In genomic region chr9:103758930-103759695, GRCm38 (mm10) we compare ENCODE assay signal across 7 mouse cellular contexts. TPM values are rescaled to one million over a fixed set of nuclear protein-coding genes. Genes with fewer than 3 reads are reported as not detected.
DNase-seq lines count a peak whose midpoint lies in the region; ATAC-seq lines count a peak whose summit lies in the region.

No protein-coding gene starts in this region.

- H3K9ac ChIP-seq in intestine, embryonic 14.5 days (ENCODE audit: low read length): no peak overlapping the region
- H3K9ac ChIP-seq in midbrain, embryonic 16.5 days (ENCODE audit: low read depth, low read length): peak overlapping the region; percentile 47

- H3K4me3 ChIP-seq in intestine, embryonic 14.5 days (ENCODE audit: low read depth, low read length): no peak overlapping the region
- peak overlapping the region; percentile 86 for H3K4me3 ChIP-seq in midbrain, embryonic 16.5 days (ENCODE audit: low read depth, low read length)

- peaks cover 19% of the 10 kb centered on the region for H3K27me3 ChIP-seq in intestine, embryonic 14.5 days (replicated peaks; ENCODE audit: control insufficient read depth, insufficient read depth, low read length)
- H3K27me3 ChIP-seq in midbrain, embryonic 16.5 days (ENCODE audit: control insufficient read depth, insufficient read depth, low read depth, low read length): no peaks in the 10 kb centered on the region

- H3K4me2 ChIP-seq in intestine, embryonic 14.5 days (ENCODE audit: low read length): 0 out of 2 replicates have a peak overlapping the region, but pooled peaks have one; percentile 1
- H3K4me2 ChIP-seq in midbrain, embryonic 16.5 days (ENCODE audit: low read length): peak overlapping the region; percentile 79

- peak; percentile 89 for DNase-seq in adrenal gland, postnatal 10 days
- peak; percentile 92 for DNase-seq in embryo, embryonic 10 days (ENCODE audit: low spot score)
- peak; percentile 10 for DNase-seq in gastrocnemius, postnatal 25 days
- DNase-seq in intestine, embryonic 14.5 days (ENCODE audit: low spot score): peak; percentile 86
- peak; percentile 78 to 86 for DNase-seq in left cerebral cortex, postnatal 36 days (ENCODE audit: low spot score in 2 of 2)
- peak; percentile 51 to 76 for DNase-seq in spleen, postnatal 4 days (ENCODE audit: low spot score in 2 of 2)

- no peaks in the 10 kb centered on the region for H3K9me3 ChIP-seq in intestine, embryonic 14.5 days (ENCODE audit: control insufficient read depth, low read length)
- H3K9me3 ChIP-seq in midbrain, embryonic 16.5 days (replicated peaks; ENCODE audit: control insufficient read depth, low read length, poor library complexity, severe bottlenecking): no peaks in the 10 kb centered on the region

- H3K36me3 ChIP-seq in intestine, embryonic 14.5 days (ENCODE audit: control insufficient read depth, insufficient read depth, low read length): no peaks in the 10 kb centered on the region
- H3K36me3 ChIP-seq in midbrain, embryonic 16.5 days (ENCODE audit: control insufficient read depth, insufficient read depth, low read length): no peaks in the 10 kb centered on the region

- peaks cover 5% of the 10 kb centered on the region; the same call in 1 of the 2 replicates for H3K4me1 ChIP-seq in intestine, embryonic 14.5 days (replicated peaks; ENCODE audit: control insufficient read depth, insufficient read depth, low read length)
- H3K4me1 ChIP-seq in midbrain, embryonic 16.5 days (ENCODE audit: control insufficient read depth, insufficient read depth, low read length): peaks cover 12% of the 10 kb centered on the region

- 6% methylated on average over 20 of the region's 20 CpGs for WGBS in intestine, embryonic 14.5 days
- WGBS in midbrain, embryonic 16.5 days: 4% methylated on average over 20 of the region's 20 CpGs

- H3K27ac ChIP-seq in intestine, embryonic 14.5 days (ENCODE audit: low read depth): no peak overlapping the region
- peak overlapping the region; percentile 53 for H3K27ac ChIP-seq in midbrain, embryonic 16.5 days (ENCODE audit: low read length)

- no peak for ATAC-seq in intestine, embryonic 14.5 days (replicated peaks; ENCODE audit: low FRiP score, low TSS enrichment, low read depth)
- 0 out of 2 replicates have a peak, but pooled peaks have one; percentile 13 for ATAC-seq in midbrain, embryonic 16.5 days

- intact Hi-C loops in left cerebral cortex, postnatal 36 days (cut with DNase I): loop anchor here (1.0 to 2.0 kb wide), 2 partner anchors 135 to 238 kb away; no protein-coding TSS in a partner anchor

RNA-seq across cellular contexts. Expression of gene Tmem108, which starts 2.5 kb away (rescaled TPM):
- total RNA-seq in adrenal gland, postnatal 10 days (2021): 1 to 10 TPM; 4.1 to 5.9 TPM
- not detected for total RNA-seq in gastrocnemius, postnatal 25 days (2021)
- 21.2 and 22.1 TPM in 2 replicates for polyA plus RNA-seq in intestine, embryonic 14.5 days (2014; fragmentation: Nextera tagmentation; extraction: Ambion mirVana)
- 10 to 100 TPM; 22.7 to 30.3 TPM for total RNA-seq in left cerebral cortex, postnatal 36 days (2021)
- polyA plus RNA-seq in midbrain, embryonic 16.5 days (2015; fragmentation: Nextera tagmentation; extraction: Ambion mirVana): 28.9 and 29.6 TPM in 2 replicates

Comparison
In these comparisons a context has a peak if more than half of its experiments do, and no peak if none do; other contexts are left out.
1. DNase-seq: peak in every context shown above with its lines; median percentile 92 in embryo, embryonic 10 days; 89 in adrenal gland, postnatal 10 days; 86 in intestine, embryonic 14.5 days; 82 in left cerebral cortex, postnatal 36 days; 64 in spleen, postnatal 4 days; 10 in gastrocnemius, postnatal 25 days.
2. RNA of gene Tmem108, which starts 2.5 kb away (total RNA-seq): 22.7 to 30.3 TPM in left cerebral cortex, postnatal 36 days and 4.1 to 5.9 TPM in adrenal gland, postnatal 10 days; not detected in gastrocnemius, postnatal 25 days; every median in the first group is over 4 times any median in the second.